Mouse (Mus musculus) heart, adult 2 months (tissue): ENCODE measurements at regions not wholly inside any gene's neighbourhood (a gene's known extent, or its start where the extent isn't known, plus 50 kb on each side); places are given as distances from the start of the nearest gene placed in this dataset.

Experiments
- CTCF ChIP-seq: fragments of 200-600 bp; IDR thresholded peaks from 2 replicates; pipeline ENCODE4 v1.8.1; 2022; ENCODE audit warnings: antibody characterized with exemption, mild to moderate bottlenecking, moderate library complexity
- POLR2A ChIP-seq: fragments of 200-500 bp; IDR thresholded peaks from 2 replicates; pipeline ENCODE4 v1.6.1; 2011; ENCODE audit warnings: mild to moderate bottlenecking, low read depth, low read length, control low read depth; ENCODE audit not compliant: insufficient read depth

DNA sequence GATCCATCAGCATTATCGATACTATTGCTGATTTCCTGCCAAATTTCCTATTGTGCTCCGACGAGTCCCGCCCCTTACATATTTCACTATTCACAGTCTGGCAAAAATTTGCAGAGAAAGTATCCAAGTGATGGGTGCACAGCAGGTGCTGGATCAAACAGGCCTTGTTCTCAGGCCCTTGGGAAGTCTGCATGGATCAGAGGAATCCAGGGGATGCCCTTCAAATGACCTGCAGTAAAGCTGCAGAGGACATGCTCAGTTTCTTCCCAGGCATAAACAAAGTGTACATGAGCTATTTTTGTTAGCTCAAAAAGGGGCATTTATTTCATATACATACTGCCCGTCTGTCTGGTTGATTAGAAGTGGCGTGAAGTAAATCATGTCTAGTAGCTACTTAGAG is 194.2 kb upstream of the Zic1 start:
- TF ChIP-seq CTCF (no peak), POLR2A (no peak)
